Mouse (Mus musculus) urinary bladder, adult 18-20 months (tissue): Measurements from ENCODE around the gene Rln1.
A peak's percentile ranks its signal among the peaks of the same experiment; 100 is the strongest.

Experiments used
- DNase-seq, 2 experiments: peaks; one replicate each; pipeline ENCODE4 v3.0.0; 2022; ENCODE audit warnings: low spot score in 2 of 2, mixed read lengths in 2 of 2

The Rln1 gene

GRCm38 (mm10) chr19:29361468-29362130 is 27.1 kb upstream of the Rln1 start:
- peak; percentile 72 to 84 for DNase-seq

- no peak for DNase-seq
Measured at GRCm38 (mm10) chr19:29360251-29360650, 25.8 kb upstream of the Rln1 start.

GRCm38 (mm10) chr19:29356281-29356680 is 21.8 kb upstream of the Rln1 start:
- no peak for DNase-seq

GRCm38 (mm10) chr19:29354895-29355877 is 20.7 kb upstream of the Rln1 start:
- DNase-seq, result peak; percentile 65 to 68

GRCm38 (mm10) chr19:29350991-29351390 is 16.5 kb upstream of the Rln1 start:
- DNase-seq, result no peak

- DNase-seq, result no peak
Measured at GRCm38 (mm10) chr19:29345636-29346035, 11.2 kb upstream of the Rln1 start.

GRCm38 (mm10) chr19:29344868-29345267 is 10.4 kb upstream of the Rln1 start:
- no peak for DNase-seq

- no peak for DNase-seq
Measured at GRCm38 (mm10) chr19:29342281-29342680, 7.8 kb upstream of the Rln1 start.

GRCm38 (mm10) chr19:29341029-29341428 is 6.6 kb upstream of the Rln1 start:
- DNase-seq, result no peak

- no peak for DNase-seq
Measured at GRCm38 (mm10) chr19:29336624-29337023, 2.2 kb upstream of the Rln1 start.

GRCm38 (mm10) chr19:29326822-29327552 is 7.5 kb downstream of the Rln1 start:
- no peak for DNase-seq

GRCm38 (mm10) chr19:29326396-29326795 is 8.1 kb downstream of the Rln1 start:
- no peak for DNase-seq

GRCm38 (mm10) chr19:29325852-29326180 is 8.7 kb downstream of the Rln1 start:
- DNase-seq, result no peak

- DNase-seq, result peak; percentile 43 to 48
Measured at GRCm38 (mm10) chr19:29325053-29325851, 9.2 kb downstream of the Rln1 start, which contains the start of gene Insl6. Insl6 (minus strand) TSS chr19:29325356.

GRCm38 (mm10) chr19:29323416-29324049 is 10.9 kb downstream of the Rln1 start:
- DNase-seq, result no peak

- no peak for DNase-seq
Measured at GRCm38 (mm10) chr19:29312661-29313060, 21.8 kb downstream of the Rln1 start.

- no peak for DNase-seq
Measured at GRCm38 (mm10) chr19:29311791-29312190, 22.7 kb downstream of the Rln1 start.

GRCm38 (mm10) chr19:29308832-29309231 is 25.6 kb downstream of the Rln1 start:
- DNase-seq, result no peak

- DNase-seq, result no peak
Measured at GRCm38 (mm10) chr19:29302119-29302518, 32.4 kb downstream of the Rln1 start.

- peak; percentile 25 to 50 for DNase-seq
Measured at GRCm38 (mm10) chr19:29300919-29301318, 33.6 kb downstream of the Rln1 start.

GRCm38 (mm10) chr19:29297366-29297765 is 37.1 kb downstream of the Rln1 start:
- no peak for DNase-seq
